Mouse (Mus musculus): ENCODE measurements around the gene Usp40. TPM values are rescaled to one million over a fixed set of nuclear protein-coding genes. Genes with fewer than 3 reads are reported as not detected.

Gene Usp40
- polyA plus RNA-seq, 1 experiment from 2014 or later, result 28.4 TPM

DNA sequence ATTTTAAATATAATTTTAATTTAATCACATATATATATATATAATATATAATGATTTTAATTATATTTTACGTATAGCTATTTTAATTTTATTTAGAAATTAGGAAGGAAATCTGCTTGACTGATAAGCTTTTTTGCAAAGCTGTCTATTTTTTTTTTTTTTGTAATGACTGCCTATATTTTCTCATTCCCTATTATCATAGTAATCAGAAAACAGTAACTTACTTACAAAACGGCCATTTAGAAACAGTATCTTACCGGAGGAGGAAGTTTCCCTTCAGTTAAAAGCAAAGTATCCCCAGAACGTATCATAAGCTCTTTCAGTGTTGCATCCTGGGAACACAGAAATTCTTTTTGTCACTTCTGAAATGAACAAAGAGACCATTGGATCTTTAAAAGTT, 48.8 kb downstream of the Usp40 start:
- ATAC-seq, result no peak
- peaks cover 22% of the 10 kb centered on the region for H3K36me3 ChIP-seq (ENCODE audit: control insufficient read depth, insufficient read depth, low read length)
- H3K27ac ChIP-seq (ENCODE audit: low read length), result no peak overlapping the region
- no peaks in the 10 kb centered on the region for H3K9me3 ChIP-seq (ENCODE audit: control insufficient read depth, low read length)
- WGBS, result 87% methylated on average over 4 of the region's 4 CpGs
- no peaks in the 10 kb centered on the region for H3K27me3 ChIP-seq (replicated peaks; ENCODE audit: control insufficient read depth, insufficient read depth, low read length)
- no peaks in the 10 kb centered on the region for H3K4me1 ChIP-seq (ENCODE audit: control insufficient read depth, insufficient read depth, low read length)
- no peak overlapping the region for H3K9ac ChIP-seq (ENCODE audit: low read depth, low read length)
- no peak overlapping the region for H3K4me2 ChIP-seq (ENCODE audit: low read depth, low read length)
- no peak overlapping the region for H3K4me3 ChIP-seq (ENCODE audit: low read length)

DNA sequence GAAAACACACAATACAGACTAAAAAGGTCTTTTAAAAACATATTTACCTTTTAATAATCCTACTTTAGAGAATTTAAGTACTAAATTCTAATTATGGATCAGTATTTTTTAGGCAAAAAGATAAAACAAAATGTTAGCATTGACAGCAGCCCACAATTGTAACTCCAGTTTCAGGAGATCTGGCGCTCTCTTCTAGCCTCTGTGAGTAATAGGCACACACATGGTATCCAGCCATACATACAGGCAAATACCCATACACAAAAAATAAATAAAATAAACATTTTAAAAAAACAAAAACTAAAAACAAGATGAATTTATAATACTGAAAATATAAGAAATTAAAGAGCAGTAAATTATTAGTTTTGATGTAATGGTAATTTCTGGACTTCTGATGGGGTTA, 49.4 kb downstream of the Usp40 start:
- Histone ChIP-seq H3K36me3 (ENCODE audit: control insufficient read depth, insufficient read depth, low read length) (peaks cover 18% of the 10 kb centered on the region), H3K4me1 (ENCODE audit: control insufficient read depth, insufficient read depth, low read length) (no peaks in the 10 kb centered on the region), H3K9ac (ENCODE audit: low read depth, low read length) (no peak overlapping the region), H3K27me3 (replicated peaks; ENCODE audit: control insufficient read depth, insufficient read depth, low read length) (no peaks in the 10 kb centered on the region), H3K9me3 (ENCODE audit: control insufficient read depth, low read length) (no peaks in the 10 kb centered on the region), H3K4me2 (ENCODE audit: low read depth, low read length) (no peak overlapping the region), H3K4me3 (ENCODE audit: low read length) (no peak overlapping the region), H3K27ac (ENCODE audit: low read length) (no peak overlapping the region)
- WGBS, result 92% methylated on average over 1 of the region's 1 CpGs
- no peak for ATAC-seq

GRCm38 (mm10) chr1:87953073-87953472, 55.3 kb downstream of the Usp40 start:
- Histone ChIP-seq H3K27me3 (replicated peaks; ENCODE audit: control insufficient read depth, insufficient read depth, low read length) (no peaks in the 10 kb centered on the region), H3K36me3 (ENCODE audit: control insufficient read depth, insufficient read depth, low read length) (peaks cover 13% of the 10 kb centered on the region)
- peak; percentile 60; the same call in 1 of the 2 replicates for ATAC-seq

DNA sequence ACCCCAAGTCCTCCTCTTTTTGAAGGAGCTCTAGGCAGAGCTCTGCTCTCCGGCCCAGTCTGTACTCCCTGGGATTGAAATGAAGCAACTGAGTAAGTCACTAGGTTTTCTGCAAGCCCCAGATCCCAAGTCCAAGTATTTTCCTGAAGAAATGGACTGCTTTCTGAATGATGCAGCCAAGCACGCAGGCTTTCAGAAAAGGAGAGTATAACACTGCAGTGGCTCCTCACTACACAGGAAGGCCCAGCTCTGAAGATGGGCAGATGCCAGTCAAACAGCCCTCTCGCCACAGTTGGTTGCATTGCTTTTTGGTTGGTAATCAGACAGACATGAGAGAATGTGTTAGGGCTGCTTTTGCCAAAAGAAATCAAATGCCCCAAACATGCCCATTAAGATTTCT, 56.7 kb downstream of the Usp40 start:
- Histone ChIP-seq H3K4me2 (ENCODE audit: low read depth, low read length) (no peak overlapping the region), H3K36me3 (ENCODE audit: control insufficient read depth, insufficient read depth, low read length) (peaks cover 8% of the 10 kb centered on the region)
- ATAC-seq, result no peak

More at GRCm38 (mm10) chr1:87953073-87953472, 55.3 kb downstream of the Usp40 start:
- Histone ChIP-seq H3K4me1 (ENCODE audit: control insufficient read depth, insufficient read depth, low read length) (no peaks in the 10 kb centered on the region), H3K9me3 (ENCODE audit: control insufficient read depth, low read length) (no peaks in the 10 kb centered on the region), H3K4me3 (ENCODE audit: low read length) (no peak overlapping the region), H3K4me2 (ENCODE audit: low read depth, low read length) (no peak overlapping the region), H3K27ac (ENCODE audit: low read length) (no peak overlapping the region), H3K9ac (ENCODE audit: low read depth, low read length) (no peak overlapping the region)
- 73% methylated on average over 3 of the region's 3 CpGs for WGBS

GRCm38 (mm10) chr1:87947681-87948091, 60.7 kb downstream of the Usp40 start:
- Histone ChIP-seq H3K4me3 (ENCODE audit: low read length) (no peak overlapping the region), H3K36me3 (ENCODE audit: control insufficient read depth, insufficient read depth, low read length) (0 out of 2 replicates have a peak, but pooled peaks cover 4% of the 10 kb centered on the region), H3K27me3 (replicated peaks; ENCODE audit: control insufficient read depth, insufficient read depth, low read length) (no peaks in the 10 kb centered on the region), H3K4me2 (ENCODE audit: low read depth, low read length) (no peak overlapping the region), H3K9ac (ENCODE audit: low read depth, low read length) (no peak overlapping the region), H3K4me1 (ENCODE audit: control insufficient read depth, insufficient read depth, low read length) (no peaks in the 10 kb centered on the region), H3K9me3 (ENCODE audit: control insufficient read depth, low read length) (no peaks in the 10 kb centered on the region), H3K27ac (ENCODE audit: low read length) (no peak overlapping the region)
- ATAC-seq, result peak; percentile 21; the same call in 1 of the 2 replicates
- 82% methylated on average over 6 of the region's 6 CpGs for WGBS

More for the DNA sequence above, 56.7 kb downstream of the Usp40 start:
- WGBS, result 91% methylated on average over 3 of the region's 3 CpGs
- H3K9me3 ChIP-seq (ENCODE audit: control insufficient read depth, low read length), result no peaks in the 10 kb centered on the region
- no peaks in the 10 kb centered on the region for H3K27me3 ChIP-seq (replicated peaks; ENCODE audit: control insufficient read depth, insufficient read depth, low read length)
- H3K4me3 ChIP-seq (ENCODE audit: low read length), result no peak overlapping the region
- H3K4me1 ChIP-seq (ENCODE audit: control insufficient read depth, insufficient read depth, low read length), result no peaks in the 10 kb centered on the region
- H3K27ac ChIP-seq (ENCODE audit: low read length), result no peak overlapping the region
- H3K9ac ChIP-seq (ENCODE audit: low read depth, low read length), result no peak overlapping the region

DNA sequence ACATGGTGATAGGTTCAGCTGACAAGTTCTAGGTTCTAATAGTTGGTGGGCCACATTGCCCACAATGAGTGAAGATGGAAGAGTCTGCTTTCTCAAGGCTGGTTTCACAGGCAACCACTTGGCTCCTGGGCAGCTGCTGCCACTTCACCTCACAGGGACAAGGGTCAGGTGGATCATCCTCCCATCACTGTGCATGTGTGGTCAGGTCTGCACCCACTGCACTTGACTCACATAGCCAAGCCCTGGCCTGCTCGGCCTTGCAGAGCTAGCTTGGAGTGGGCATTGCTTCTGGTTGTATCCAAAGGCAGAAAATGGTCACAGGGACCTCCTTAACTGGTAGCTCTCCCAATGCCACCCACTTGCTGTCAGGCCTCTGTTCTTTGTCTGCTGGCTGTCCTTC, 66.6 kb downstream of the Usp40 start:
- ATAC-seq, result no peak
- H3K9ac ChIP-seq (ENCODE audit: low read depth, low read length), result no peak overlapping the region

GRCm38 (mm10) chr1:87936516-87936915, 71.8 kb downstream of the Usp40 start:
- H3K4me3 ChIP-seq (ENCODE audit: low read length), result no peak overlapping the region
- ATAC-seq, result 0 out of 2 replicates have a peak, but pooled peaks have one; percentile 21
- no peaks in the 10 kb centered on the region for H3K27me3 ChIP-seq (replicated peaks; ENCODE audit: control insufficient read depth, insufficient read depth, low read length)
- H3K27ac ChIP-seq (ENCODE audit: low read length), result no peak overlapping the region
- no peak overlapping the region for H3K4me2 ChIP-seq (ENCODE audit: low read depth, low read length)
- H3K4me1 ChIP-seq (ENCODE audit: control insufficient read depth, insufficient read depth, low read length), result no peaks in the 10 kb centered on the region
- 37% methylated on average over 2 of the region's 2 CpGs for WGBS
- H3K36me3 ChIP-seq (ENCODE audit: control insufficient read depth, insufficient read depth, low read length), result peaks cover 25% of the 10 kb centered on the region
- no peaks in the 10 kb centered on the region for H3K9me3 ChIP-seq (ENCODE audit: control insufficient read depth, low read length)
- H3K9ac ChIP-seq (ENCODE audit: low read depth, low read length), result no peak overlapping the region

More for the DNA sequence above, 66.6 kb downstream of the Usp40 start:
- Histone ChIP-seq H3K36me3 (ENCODE audit: control insufficient read depth, insufficient read depth, low read length) (0 out of 2 replicates have a peak, but pooled peaks cover 14% of the 10 kb centered on the region), H3K4me3 (ENCODE audit: low read length) (no peak overlapping the region), H3K4me2 (ENCODE audit: low read depth, low read length) (no peak overlapping the region), H3K27ac (ENCODE audit: low read length) (no peak overlapping the region), H3K4me1 (ENCODE audit: control insufficient read depth, insufficient read depth, low read length) (no peaks in the 10 kb centered on the region), H3K9me3 (ENCODE audit: control insufficient read depth, low read length) (no peaks in the 10 kb centered on the region), H3K27me3 (replicated peaks; ENCODE audit: control insufficient read depth, insufficient read depth, low read length) (no peaks in the 10 kb centered on the region)
- 94% methylated on average over 1 of the region's 1 CpGs for WGBS

DNA sequence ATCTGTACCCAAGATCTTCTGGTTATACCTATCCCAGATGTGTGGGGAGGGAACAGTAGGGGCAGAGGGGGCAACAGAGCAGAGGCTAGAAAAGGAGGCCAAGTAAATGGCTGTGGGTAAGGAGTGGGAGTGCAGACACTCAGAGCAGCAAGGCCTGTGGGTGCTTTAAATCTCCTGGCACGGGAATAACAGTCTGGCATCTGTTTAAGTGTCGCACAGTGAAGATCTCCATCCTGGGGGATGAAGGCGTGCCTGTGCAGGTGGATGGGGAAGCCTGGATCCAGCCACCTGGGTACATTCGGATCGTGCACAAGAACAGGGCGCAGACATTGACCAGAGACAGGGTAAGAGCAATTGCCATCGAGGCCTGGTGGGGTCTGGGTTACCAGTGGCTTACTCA, 72.3 kb downstream of the Usp40 start:
- H3K4me1 ChIP-seq (ENCODE audit: control insufficient read depth, insufficient read depth, low read length), result no peaks in the 10 kb centered on the region
- H3K36me3 ChIP-seq (ENCODE audit: control insufficient read depth, insufficient read depth, low read length), result peaks cover 26% of the 10 kb centered on the region
- H3K27ac ChIP-seq (ENCODE audit: low read length), result no peak overlapping the region
- no peaks in the 10 kb centered on the region for H3K9me3 ChIP-seq (ENCODE audit: control insufficient read depth, low read length)
- 80% methylated on average over 7 of the region's 7 CpGs for WGBS
- ATAC-seq, result no peak
- no peak overlapping the region for H3K4me3 ChIP-seq (ENCODE audit: low read length)
- no peak overlapping the region for H3K9ac ChIP-seq (ENCODE audit: low read depth, low read length)
- H3K4me2 ChIP-seq (ENCODE audit: low read depth, low read length), result no peak overlapping the region
- no peaks in the 10 kb centered on the region for H3K27me3 ChIP-seq (replicated peaks; ENCODE audit: control insufficient read depth, insufficient read depth, low read length)

GRCm38 (mm10) chr1:87935546-87935945, 72.8 kb downstream of the Usp40 start:
- Histone ChIP-seq H3K9me3 (ENCODE audit: control insufficient read depth, low read length) (no peaks in the 10 kb centered on the region), H3K27ac (ENCODE audit: low read length) (no peak overlapping the region), H3K27me3 (replicated peaks; ENCODE audit: control insufficient read depth, insufficient read depth, low read length) (no peaks in the 10 kb centered on the region), H3K4me1 (ENCODE audit: control insufficient read depth, insufficient read depth, low read length) (no peaks in the 10 kb centered on the region), H3K4me2 (ENCODE audit: low read depth, low read length) (no peak overlapping the region), H3K4me3 (ENCODE audit: low read length) (no peak overlapping the region), H3K9ac (ENCODE audit: low read depth, low read length) (no peak overlapping the region), H3K36me3 (ENCODE audit: control insufficient read depth, insufficient read depth, low read length) (peaks cover 26% of the 10 kb centered on the region)
- ATAC-seq, result no peak
- WGBS, result 87% methylated on average over 2 of the region's 2 CpGs

DNA sequence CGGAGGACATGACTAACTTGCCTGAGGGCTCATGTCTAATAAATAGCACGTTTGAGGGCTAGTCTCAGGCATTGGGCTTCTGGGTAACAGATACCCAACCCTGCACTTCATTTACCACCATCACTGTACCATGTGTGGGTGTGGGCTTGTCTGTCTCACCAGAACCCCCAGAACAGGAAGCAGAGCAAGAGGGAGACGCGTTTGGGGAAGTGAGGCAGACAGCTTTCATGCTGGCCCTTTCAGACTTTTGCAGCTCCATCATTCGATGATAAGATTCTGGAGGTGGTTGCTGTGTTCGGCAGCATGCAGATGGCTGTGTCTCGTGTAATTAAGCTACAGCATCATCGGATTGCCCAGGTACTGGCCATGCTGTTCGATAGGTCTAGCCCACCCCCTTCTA, 73.3 kb downstream of the Usp40 start:
- ATAC-seq, result no peak
- Histone ChIP-seq H3K9ac (ENCODE audit: low read depth, low read length) (no peak overlapping the region), H3K9me3 (ENCODE audit: control insufficient read depth, low read length) (no peaks in the 10 kb centered on the region), H3K4me2 (ENCODE audit: low read depth, low read length) (no peak overlapping the region), H3K27me3 (replicated peaks; ENCODE audit: control insufficient read depth, insufficient read depth, low read length) (no peaks in the 10 kb centered on the region), H3K4me1 (ENCODE audit: control insufficient read depth, insufficient read depth, low read length) (no peaks in the 10 kb centered on the region), H3K27ac (ENCODE audit: low read length) (no peak overlapping the region), H3K36me3 (ENCODE audit: control insufficient read depth, insufficient read depth, low read length) (peaks cover 24% of the 10 kb centered on the region), H3K4me3 (ENCODE audit: low read length) (no peak overlapping the region)
- WGBS, result 86% methylated on average over 9 of the region's 9 CpGs

Data from intestine, embryonic 16.5 days (tissue).